Mouse (Mus musculus) 3134 (cell line): ENCODE data around the gene Nucks1.

ENCODE experiments used
- DNase-seq: peaks from one replicate; pipeline ENCODE4 v3.0.0-alpha.2; 2011; ENCODE audit warnings: low spot score; ENCODE audit not compliant: insufficient read length; ENCODE audit errors: extremely low read depth

Nucks1 gene

DNA sequence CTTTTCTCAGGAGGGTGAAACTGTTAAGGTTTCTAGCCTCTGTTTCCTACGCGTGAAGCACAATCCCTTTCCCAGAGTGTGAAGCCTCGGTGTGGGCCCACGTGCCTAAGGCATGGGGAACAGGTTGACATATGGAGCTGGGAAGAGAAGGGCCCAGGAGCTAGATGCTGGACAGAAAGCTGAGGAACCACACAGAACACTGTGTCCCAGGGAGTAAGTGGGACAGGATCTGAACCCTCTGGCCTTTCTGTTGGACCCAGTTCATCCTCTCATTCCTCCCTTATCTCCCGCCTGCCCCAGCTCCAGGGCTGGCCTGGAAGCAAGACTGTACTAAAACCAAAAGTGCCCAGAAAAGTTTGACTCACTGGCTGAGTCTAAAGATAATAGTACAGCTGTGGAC is 53.8 kb downstream of the Nucks1 start:
- DNase-seq, result no peak

DNA sequence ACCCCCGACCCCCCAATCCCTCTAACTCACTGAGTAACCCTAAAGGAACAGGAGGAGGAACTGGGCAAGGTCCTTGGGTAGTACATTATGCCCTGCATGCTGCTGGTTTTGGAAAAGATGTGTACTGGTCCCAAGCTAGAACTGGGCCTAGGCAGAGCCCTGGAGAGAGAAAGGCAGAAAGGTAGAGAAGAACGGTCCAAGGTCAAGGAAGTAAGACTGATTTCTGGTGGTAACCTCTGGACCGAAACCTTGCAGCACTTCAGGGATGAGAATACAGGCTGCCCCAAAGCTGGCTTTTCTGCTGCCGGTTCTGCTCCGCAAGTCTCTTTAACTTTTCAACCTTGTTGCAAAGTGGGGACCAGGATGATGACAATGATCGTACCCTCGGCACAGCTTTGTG is 54.2 kb downstream of the Nucks1 start:
- DNase-seq, result no peak

DNA sequence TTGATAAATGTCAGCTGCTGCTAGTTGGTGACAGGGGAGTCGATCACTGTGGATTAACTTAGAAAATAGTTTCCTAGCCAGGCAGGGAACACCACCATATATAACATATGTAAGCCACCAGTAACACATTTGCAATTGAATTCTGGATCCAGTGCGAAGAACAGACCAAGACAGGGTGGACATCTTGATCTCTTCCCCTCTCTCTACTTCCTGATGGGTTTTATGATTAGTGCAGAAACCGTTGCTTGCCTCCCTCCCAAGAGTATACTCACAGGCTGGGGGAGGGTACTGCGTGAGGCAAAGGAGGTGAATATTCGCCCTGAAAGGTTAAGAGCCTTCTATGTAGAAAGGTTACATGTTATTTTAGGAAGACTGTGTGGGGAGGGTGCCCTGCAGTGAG is 55.5 kb downstream of the Nucks1 start:
- DNase-seq, result no peak

DNA sequence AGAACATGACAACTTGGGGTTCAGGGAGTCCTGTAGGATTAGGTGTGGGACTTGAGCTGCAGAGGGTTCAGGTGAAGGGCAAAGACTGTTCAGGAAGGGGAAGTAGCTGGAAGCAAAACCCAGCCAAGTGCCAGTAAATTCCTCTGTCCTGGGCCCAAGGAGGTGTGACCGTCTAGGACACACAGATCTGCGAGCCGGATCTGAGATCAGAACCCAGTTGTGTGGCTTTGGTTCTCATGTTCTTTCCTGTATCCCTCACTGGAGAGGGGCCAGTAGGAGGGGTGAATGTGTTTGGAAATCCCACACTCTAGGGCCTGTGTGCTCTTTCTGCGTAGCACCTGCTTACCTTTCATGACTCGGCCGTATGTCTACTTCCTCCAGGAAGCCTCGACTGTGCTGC is 57.0 kb downstream of the Nucks1 start:
- no peak for DNase-seq

DNA sequence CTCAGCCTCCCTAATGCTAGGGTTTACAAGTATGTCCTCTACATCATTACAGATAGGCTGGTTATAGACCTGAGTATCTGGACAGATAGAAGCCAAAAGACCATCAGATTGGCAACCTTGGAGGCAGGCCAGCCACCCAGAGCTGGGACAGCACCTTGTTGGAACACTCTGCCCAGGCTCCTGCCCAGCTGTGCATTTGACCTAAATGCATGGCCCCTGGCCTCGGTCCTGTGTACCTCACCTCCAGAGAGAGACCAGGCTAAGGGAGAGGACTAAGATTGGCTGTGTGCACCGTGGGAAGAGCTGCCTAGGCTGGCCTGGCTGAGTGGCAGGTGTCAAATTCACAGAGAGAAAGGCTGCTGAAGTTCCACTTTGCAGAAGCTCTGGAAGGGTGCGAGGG is 58.2 kb downstream of the Nucks1 start:
- no peak for DNase-seq

DNA sequence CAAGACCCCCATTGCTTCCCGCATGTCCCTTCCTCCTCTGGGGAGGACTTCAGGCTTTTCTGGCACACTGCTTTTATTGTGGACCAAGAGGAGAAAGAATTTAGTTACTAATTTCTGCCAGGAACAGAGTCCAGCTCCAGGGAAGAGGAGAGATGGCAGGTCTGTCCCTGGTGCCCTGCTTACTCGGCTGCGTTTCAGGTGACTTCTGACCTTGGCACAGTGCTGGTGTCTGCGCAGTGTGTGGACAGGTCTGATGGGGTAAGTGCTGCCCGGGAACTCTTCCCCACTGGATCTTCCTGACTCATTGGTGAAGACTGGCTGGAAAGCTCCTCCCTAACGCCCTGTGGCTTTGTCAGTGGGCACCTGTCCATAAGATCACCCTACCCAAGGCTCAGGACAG is 58.6 kb downstream of the Nucks1 start:
- no peak for DNase-seq

DNA sequence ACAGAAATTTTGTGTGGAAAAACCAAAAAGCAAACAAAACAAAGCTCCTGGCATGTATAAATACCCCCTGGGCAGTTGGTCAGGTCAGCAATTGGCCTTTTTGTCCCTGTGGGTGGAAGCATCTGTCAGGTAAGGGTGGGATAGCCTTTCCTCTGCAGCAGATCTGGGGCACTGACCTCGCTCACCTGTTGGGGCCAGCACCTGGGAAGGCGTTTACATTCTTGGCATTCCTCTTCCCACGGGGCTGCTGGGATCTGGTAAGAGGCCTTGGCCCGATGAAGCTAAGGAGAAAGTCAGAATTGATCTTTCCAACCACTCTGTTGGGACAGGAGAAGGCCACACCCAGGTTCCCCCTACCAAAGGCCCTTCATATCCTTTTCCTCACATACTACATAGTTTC is 59.5 kb downstream of the Nucks1 start:
- DNase-seq, result no peak

DNA sequence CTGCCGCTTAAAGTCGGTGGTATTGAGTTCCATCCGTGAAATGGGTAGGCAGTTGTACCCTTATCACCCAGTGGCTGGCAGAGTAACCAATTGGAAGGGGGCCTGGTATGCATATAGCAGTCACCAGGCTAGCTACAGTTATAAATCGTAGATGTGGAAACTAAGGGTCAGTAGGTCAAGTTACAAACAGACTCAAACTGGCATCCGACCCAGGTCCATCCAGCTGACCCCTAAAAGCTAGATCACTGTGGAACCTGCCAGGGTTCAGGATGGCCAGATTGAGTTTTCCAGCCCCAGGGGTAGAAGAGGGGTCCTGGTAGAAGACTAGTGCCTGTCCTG is 60.0 kb downstream of the Nucks1 start:
- no peak for DNase-seq

DNA sequence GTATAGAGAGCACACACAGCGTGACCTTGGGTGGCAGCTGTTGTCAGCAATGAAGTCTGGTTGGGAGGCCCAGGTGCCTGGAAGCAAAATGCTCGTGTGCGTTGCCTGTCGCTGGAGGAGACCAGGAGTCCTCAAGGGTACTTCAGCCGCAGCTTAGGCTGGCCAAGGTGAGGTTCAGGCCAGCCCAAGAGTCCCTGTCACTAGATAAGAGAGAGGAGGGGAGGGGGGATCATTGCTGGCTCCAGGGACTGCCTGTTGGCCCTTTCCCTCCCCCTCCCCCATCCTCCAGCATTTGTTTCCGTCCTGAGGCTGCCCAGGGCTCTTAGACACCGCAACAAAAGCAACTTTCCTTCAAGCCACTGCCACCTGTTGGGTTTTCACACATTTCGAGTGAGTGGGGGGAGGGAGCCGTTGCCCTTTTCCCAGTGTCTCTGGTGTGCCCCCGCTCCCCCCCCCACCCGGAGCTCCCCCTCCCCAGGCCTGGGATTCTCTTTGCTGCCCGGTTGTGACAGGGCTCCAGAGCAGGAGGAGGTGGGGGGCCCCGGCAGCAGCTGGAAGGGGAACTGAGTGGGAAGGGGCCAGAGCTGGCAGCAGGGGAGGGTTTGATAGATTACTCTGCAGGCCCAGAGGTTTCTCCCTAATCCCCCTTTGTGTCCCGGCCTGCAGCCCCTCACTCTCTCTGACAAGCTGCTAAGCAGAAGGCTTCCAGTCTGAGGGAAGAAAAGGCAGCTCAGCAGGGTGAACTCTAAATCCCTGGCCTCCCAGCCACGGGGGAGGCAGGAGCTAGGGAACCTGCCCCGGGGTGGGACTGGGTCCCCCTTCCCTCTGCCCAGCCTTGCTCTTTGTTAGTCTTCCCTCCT is 60.6 kb downstream of the Nucks1 start:
- no peak for DNase-seq

DNA sequence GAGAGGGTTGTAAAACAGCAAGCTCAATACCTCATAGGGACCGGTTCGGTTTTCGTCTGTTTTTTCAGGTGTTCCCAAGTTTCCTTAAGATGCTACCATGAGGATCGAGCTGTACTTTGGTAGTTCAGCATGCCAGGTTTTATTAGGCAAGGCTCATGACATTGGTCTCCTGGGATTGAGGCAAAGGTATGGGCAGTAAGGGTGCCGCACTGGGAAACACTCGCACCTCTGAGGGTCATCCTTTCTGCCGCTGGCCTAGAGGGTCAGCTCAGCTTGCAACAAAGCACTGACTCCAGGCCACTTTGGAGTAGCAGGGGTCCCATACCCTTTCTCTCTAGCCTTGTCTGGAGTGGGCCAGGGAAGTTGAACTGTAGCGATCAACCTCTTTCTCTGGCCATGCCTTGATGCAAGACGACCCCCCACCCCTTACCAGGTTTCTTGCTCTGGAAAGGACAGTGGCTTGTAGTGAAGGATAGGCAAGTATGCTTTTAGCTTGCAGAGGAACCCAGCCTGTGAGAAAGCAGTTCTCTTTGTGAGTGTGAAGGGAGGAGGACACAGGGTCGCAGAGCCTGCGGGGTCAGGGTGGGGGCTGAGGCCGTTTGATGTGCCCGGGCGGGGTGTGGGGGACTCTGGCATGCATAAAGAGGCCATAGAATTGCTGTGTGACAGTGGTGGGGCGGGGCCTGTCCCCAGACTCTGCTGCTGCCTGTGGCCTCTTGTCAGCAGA is 61.6 kb downstream of the Nucks1 start:
- DNase-seq, result no peak

DNA sequence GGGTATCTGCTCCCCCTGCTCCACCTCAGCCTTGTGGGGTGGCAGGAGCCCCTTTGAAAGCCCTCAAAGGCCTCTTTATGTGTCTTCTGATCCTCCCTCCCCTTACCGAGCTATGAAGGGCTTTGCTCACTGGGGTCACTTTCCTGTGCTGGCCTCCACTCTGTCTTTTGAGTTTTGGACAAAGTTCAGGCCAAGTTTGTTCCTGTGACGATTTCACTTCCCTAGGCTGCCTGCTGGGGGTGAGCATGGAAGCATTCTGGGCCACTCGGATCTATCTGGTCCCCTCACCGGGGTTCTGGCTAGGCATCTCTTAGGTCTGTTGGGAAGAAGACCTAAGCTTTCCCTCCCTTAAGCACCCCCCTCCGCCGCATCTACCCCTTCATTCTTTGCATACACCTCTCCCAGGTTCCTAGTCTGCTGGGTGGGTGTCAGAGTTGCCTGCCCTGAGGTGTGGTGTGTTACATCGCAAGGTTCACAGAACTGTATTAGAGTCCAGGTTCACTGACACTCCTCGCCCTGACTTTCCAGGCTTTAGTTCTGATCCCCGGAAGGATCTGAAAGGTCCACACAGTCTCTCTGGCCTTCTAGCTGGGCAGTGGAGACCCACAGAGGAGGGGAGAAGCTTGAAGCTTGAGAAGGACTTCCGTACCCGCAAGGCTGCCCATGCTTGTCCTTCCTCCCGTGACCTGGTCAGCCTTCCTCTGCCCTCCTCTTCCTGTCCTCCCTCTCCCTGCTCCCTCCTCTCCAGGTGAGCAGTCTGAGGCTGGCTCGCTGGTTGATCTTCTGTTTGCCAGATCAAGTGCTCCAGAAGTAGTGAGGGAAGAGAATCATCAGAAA is 62.4 kb downstream of the Nucks1 start:
- DNase-seq, result no peak

DNA sequence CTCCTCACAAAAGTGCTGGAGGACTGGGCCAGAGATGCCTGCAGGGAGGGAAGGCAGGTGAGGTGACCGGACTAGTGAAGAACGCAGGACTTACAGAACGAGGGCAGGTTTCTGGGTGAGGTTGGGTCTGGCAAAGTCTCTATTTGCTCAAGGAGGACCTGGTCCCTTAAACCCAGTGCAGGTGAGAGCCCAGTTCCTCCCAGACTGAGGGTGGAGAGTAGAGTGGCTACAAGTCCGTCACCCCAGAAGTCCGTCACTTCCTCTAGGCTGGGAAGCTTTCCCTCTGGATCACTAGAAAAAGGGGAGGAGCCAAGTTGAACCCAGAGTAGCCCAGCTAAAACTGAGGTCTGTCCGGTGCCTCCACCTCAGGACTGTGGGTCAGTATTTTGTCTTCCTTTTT is 63.7 kb downstream of the Nucks1 start:
- DNase-seq, result no peak

DNA sequence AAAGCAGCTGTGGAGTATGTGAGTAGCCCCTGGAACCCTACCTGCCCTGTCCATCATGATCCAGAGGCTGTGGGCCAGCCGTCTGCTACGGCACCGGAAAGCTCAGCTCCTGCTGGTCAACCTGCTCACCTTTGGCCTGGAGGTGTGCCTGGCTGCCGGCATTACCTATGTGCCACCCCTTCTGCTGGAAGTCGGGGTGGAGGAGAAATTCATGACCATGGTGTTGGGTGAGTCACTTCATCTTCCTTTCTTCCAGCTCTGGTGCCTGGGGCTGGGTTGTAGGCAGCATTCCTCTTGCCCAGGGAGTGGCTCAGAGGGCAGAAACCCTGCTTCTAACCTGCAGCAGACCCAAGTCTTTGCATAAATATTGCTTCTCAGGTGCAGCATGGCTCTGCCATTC is 66.6 kb downstream of the Nucks1 start:
- no peak for DNase-seq

DNA sequence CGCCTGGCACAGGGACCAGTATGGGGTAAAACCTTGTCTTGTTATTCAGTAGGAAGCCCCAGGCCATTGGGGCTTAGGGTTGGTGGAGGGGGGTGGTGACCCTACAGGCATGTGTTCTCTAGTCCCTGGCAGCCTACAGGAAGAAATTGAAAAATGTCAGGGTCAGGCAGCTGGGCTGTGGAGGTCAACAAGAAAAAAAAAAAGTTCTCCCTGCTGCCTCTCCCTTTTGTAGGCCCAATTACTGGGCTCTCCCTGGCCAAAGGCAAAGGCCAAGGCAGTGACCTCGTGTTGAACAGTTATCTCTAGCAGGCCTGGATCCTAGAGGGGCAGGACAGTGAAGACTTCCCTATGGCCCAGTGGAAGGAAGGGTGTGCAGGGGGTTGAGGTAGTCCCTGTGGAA is 70.1 kb downstream of the Nucks1 start:
- no peak for DNase-seq

DNA sequence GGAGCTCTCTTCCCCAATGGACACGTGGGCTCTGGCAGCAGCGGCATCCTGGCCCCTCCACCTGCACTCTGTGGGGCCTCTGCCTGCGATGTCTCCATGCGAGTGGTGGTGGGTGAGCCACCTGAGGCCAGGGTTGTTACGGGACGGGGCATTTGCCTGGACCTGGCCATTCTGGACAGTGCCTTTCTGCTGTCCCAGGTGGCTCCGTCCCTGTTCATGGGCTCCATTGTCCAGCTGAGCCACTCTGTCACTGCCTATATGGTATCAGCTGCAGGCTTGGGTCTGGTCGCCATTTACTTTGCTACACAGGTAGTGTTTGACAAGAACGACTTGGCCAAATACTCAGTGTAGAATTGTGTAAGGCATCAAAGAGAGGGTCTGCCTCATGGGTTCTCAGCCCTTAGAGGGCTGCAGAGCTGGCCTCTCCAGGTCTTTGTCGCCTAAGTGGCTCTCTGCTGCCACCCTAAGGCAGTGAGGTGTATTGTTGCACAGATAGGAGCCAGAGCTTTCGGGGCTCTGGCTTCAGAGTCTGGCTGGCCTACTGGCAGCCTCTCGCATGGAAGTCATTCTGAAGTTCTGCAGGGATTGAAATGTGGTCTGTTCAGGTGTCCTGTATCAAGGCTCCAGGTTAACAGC is 71.2 kb downstream of the Nucks1 start:
- no peak for DNase-seq

DNA sequence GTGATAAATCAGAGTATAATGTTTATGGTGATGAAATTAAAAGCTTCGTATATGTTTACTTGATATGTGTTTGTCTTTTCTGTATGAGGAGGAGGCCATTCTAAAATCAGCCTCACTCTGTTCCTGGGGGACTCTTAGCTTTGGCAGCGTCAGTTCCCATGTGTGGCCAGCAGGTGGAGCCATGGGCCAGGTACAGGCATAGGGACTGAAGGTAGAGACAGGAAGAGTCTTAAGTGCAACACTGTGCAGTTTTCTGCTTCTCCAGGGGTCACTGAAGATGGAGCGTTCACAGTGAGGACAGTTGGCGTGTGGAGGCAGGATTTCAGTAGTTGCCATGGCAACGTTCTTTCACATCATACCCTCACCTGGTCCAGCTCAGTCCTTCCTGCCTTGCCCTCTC is 72.6 kb downstream of the Nucks1 start:
- peak; percentile 35 for DNase-seq

DNA sequence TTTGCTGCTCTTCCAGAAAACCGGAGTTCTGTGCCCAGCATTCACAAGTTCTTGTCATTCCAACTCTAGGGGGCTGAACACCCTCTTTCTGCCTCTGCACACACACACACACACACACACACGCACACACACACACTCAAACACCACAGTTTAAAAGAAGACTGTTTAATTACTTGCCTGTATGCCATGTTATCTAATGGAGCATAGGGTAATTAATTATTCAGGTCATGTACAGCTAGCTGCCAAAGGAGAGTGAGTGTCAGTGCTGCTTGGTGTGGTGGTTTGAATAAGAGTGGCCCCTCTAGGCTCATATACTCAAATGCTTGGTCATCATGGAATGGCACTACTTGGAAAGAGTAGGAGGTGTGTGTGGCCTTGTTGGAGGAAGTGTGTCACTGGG is 73.5 kb downstream of the Nucks1 start:
- no peak for DNase-seq
